Mouse (Mus musculus) cerebellum, postnatal 36 days (tissue): ENCODE measurements at regions not wholly inside any gene's neighbourhood (a gene's known extent, or its start where the extent isn't known, plus 50 kb on each side); places are given as distances from the start of the nearest gene placed in this dataset.
A peak's percentile ranks its signal among the peaks of the same experiment; 100 is the strongest.

ENCODE experiments used
- DNase-seq, 2 experiments: peaks; one replicate each; pipeline ENCODE4 v3.0.0; 2021 to 2022; ENCODE audit warnings: mixed read lengths in 2 of 2

DNA sequence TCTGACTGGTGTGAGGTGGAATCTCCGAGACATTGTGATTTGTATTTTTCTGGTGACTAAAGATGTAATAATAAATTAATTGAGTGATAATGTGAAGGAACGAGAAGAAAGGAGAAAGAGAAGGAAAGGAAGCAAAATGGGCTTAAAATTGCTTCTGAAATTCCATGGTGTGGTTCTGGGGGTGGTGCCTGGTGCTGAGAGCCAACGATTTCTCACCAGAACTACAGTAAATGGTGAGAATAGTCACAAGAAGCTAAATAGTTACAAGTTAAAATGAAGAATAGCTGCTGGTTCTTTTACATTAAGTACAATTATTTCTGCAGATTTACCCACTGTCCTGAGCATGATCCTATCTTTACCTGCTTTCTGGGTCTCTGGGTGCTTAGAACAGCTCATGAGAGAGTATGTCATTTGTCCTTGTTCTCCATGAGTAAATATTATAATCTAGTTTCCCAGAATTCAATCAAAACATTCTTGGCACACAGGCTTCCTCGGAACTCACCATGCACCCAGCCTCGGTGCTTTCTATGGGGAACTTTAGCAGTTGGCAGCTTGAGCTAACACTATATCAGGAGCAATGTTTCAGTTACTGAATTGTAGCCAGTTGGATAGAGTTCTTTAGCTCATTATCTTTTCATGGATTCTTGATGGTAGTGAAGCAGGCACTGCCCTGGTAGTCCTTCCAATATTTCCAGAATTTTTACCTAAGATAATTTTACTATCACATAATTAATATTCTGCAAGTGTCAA lies 1198.6 kb downstream of the Epha7 start:
- no peak for DNase-seq

GRCm38 (mm10) chr4:30039424-30040172 lies 1226.7 kb downstream of the Epha7 start:
- DNase-seq: no peak

GRCm38 (mm10) chr4:30064987-30065386 lies 1252.1 kb downstream of the Epha7 start:
- DNase-seq: no peak

DNA sequence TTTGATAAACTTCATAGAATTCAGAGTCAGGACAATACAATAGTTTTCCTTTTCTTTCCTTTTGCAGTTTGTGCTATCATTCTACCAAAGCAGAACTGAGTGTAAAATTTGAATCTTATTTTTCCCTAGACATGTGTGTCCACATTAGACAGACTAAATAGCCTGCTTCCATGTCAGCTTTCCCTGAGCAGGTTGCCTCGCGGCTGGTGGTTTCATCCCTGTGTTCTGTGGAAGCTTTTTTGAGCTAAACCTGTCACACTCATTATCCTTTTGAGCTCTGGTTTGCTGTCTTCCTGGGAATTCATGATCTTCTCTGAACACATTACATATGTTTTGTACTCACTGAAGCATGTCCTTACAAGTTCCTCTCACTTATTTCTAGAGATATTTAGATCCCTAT lies 1286.2 kb downstream of the Epha7 start:
- DNase-seq: peak; percentile 32 to 38

DNA sequence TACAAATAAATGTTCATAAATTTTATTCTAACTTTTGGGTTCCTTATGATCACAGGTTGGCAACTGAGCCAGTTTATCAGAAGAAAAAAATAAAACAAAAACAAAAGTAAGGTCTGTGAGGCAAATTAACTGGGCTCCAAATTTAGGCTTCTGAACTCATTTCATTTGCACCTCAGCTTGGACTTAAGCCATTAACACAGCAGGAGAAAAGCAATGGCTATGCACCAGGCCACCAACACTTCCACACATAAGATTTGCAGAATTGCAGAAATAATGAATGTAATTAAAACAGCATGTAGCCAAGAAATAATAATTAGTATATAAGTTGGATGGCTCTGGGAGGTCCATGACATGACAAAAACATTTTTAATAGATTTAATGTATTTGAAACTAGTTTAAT lies 1320.1 kb downstream of the Epha7 start:
- DNase-seq: peak; percentile 2 to 28
